Mouse (Mus musculus) heart, adult 2 months (tissue): ENCODE measurements around the gene Nudt21. TPM values are rescaled to one million over a fixed set of nuclear protein-coding genes. Genes with fewer than 3 reads are reported as not detected.
A peak's percentile ranks its signal among the peaks of the same experiment; 100 is the strongest.
"Not testable (repeated sequence)": the region's sequence is repeated elsewhere in the genome, so short reads cannot be mapped to it uniquely, and the experiment has no call there.

Experiments used
- DNase-seq, 2 experiments: peaks; one replicate each; pipeline ENCODE4 v3.0.0; 2021
- H3K27ac ChIP-seq: fragments of 200-600 bp; 2 replicates; pipeline ENCODE4 v1.8.1; 2022
- H3K27me3 ChIP-seq: fragments of 200-500 bp; 2 replicates; pipeline ENCODE4 v1.6.1; 2012; ENCODE audit warnings: mild to moderate bottlenecking, low read length, inconsistent platforms, mixed read lengths; ENCODE audit not compliant: control insufficient read depth, insufficient read depth
- H3K36me3 ChIP-seq: fragments of 200-500 bp; 2 replicates; pipeline ENCODE4 v1.6.1; 2012; ENCODE audit warnings: low read length, inconsistent platforms; ENCODE audit not compliant: control insufficient read depth, insufficient read depth
- H3K4me1 ChIP-seq: fragments of 200-500 bp; 2 replicates; pipeline ENCODE4 v1.6.1; 2011; ENCODE audit warnings: low read length; ENCODE audit not compliant: control insufficient read depth, insufficient read depth
- H3K4me3 ChIP-seq: fragments of 200-600 bp; 2 replicates; pipeline ENCODE4 v1.8.1; 2022
- H3K79me2 ChIP-seq: fragments of 200-500 bp; replicated peaks from 2 replicates; pipeline ENCODE4 v1.6.1; 2012; ENCODE audit warnings: mild to moderate bottlenecking, inconsistent platforms, low read length, moderate library complexity, mixed read lengths; ENCODE audit not compliant: control insufficient read depth, insufficient read depth
- H3K9ac ChIP-seq: fragments of 200-500 bp; 2 replicates; pipeline ENCODE4 v1.6.1; 2012; ENCODE audit warnings: low read depth, mild to moderate bottlenecking, control low read depth, inconsistent platforms, low read length, mixed read lengths
- CTCF ChIP-seq: fragments of 200-600 bp; IDR thresholded peaks from 2 replicates; pipeline ENCODE4 v1.8.1; 2022; ENCODE audit warnings: antibody characterized with exemption, mild to moderate bottlenecking, moderate library complexity
- EP300 ChIP-seq: fragments of 200-500 bp; IDR thresholded peaks from 2 replicates; pipeline ENCODE4 v1.6.1; 2011; ENCODE audit warnings: low read depth, low read length, control low read depth; ENCODE audit not compliant: insufficient read depth
- POLR2A ChIP-seq: fragments of 200-500 bp; IDR thresholded peaks from 2 replicates; pipeline ENCODE4 v1.6.1; 2011; ENCODE audit warnings: mild to moderate bottlenecking, low read depth, low read length, control low read depth; ENCODE audit not compliant: insufficient read depth
- WGBS: fragments of 180-500 bp; shearing (Covaris S2); methylation state at CpG from one replicate; pipeline ENCODE4 v1.1.7; 2018; 5-methylcytosine and 5-hydroxymethylcytosine counted together
- intact Hi-C: fragments of 180-260 bp; cut with DNase I; formaldehyde crosslinking; loops from one replicate; pipeline ENCODE4 v1.15.1; 2025
- polyA plus RNA-seq: library from polyadenylated mRNA; depleted of rRNA; stranded (reverse); fragments of >200 nt; gene quantifications from 2 replicates; pipeline ENCODE4 v1.2.3, GENCODE M21; 2012
- total RNA-seq, 2 experiments: library from RNA; stranded (reverse); gene quantifications; 2 replicates each; pipeline ENCODE4 v1.2.3; 2021

Gene Nudt21
- total and polyA plus RNA-seq, 3 experiments, result 12.7 to 23.9 (median 22.4) TPM

- intact Hi-C loops, result loop anchor here (10.0 kb wide), 1 partner anchor 388 kb away; no protein-coding TSS in a partner anchor
- no peak overlapping the region for H3K4me3 ChIP-seq
Observed at GRCm38 (mm10) chr8:94052696-94053095, 15.9 kb upstream of the Nudt21 start.

GRCm38 (mm10) chr8:94047845-94048244, 11.0 kb upstream of the Nudt21 start:
- TF ChIP-seq CTCF (no peak), EP300 (no peak), POLR2A (no peak)
- intact Hi-C loops, result no loop called here

More at GRCm38 (mm10) chr8:94052696-94053095, 15.9 kb upstream of the Nudt21 start:
- WGBS, result 83% methylated on average over 12 of the region's 12 CpGs
- H3K36me3 ChIP-seq, result no peaks in the 10 kb centered on the region; the same call in 1 of the 2 replicates
- no peak for DNase-seq
- TF ChIP-seq EP300, result no peak
- no peak overlapping the region for H3K9ac ChIP-seq
- no peaks in the 10 kb centered on the region for H3K4me1 ChIP-seq
- no peaks in the 10 kb centered on the region for H3K79me2 ChIP-seq
- H3K27me3 ChIP-seq, result no peaks in the 10 kb centered on the region
- H3K27ac ChIP-seq, result no peak overlapping the region

GRCm38 (mm10) chr8:94037806-94038205, 975 bp upstream of the Nudt21 start:
- Histone ChIP-seq H3K27ac (peak overlapping the region; percentile 78), H3K4me1 (peaks cover 4% of the 10 kb centered on the region), H3K36me3 (peaks cover 2% of the 10 kb centered on the region), H3K79me2 (peaks cover 6% of the 10 kb centered on the region), H3K27me3 (no peaks in the 10 kb centered on the region), H3K4me3 (peak overlapping the region; percentile 85), H3K9ac (peak overlapping the region; percentile 49; the same call in 1 of the 2 replicates)
- no peak for DNase-seq
- 8% methylated on average over 15 of the region's 15 CpGs for WGBS
- no peak for TF ChIP-seq EP300
- no peak for TF ChIP-seq POLR2A
- no peak for TF ChIP-seq CTCF
- intact Hi-C loops, result no loop called here

More at GRCm38 (mm10) chr8:94047845-94048244, 11.0 kb upstream of the Nudt21 start:
- Histone ChIP-seq H3K27me3 (no peaks in the 10 kb centered on the region), H3K79me2 (no peaks in the 10 kb centered on the region; the same call in 1 of the 2 replicates), H3K4me1 (no peaks in the 10 kb centered on the region), H3K9ac (no peak overlapping the region), H3K36me3 (no peaks in the 10 kb centered on the region; the same call in 1 of the 2 replicates), H3K27ac (no peak overlapping the region), H3K4me3 (no peak overlapping the region)
- DNase-seq, result no peak
- WGBS, result 69% methylated on average over 2 of the region's 2 CpGs

- H3K79me2 ChIP-seq, H3K4me1 ChIP-seq, H3K27me3 ChIP-seq, H3K36me3 ChIP-seq: not testable (repeated sequence)
- peak in 1 of 2 experiments; percentile 55 for DNase-seq
- Histone ChIP-seq H3K4me3 (peak overlapping the region; percentile 85), H3K27ac (peak overlapping the region; percentile 60), H3K9ac (peak overlapping the region; percentile 56)
- WGBS, result under 1% methylated on average over 26 of the region's 32 CpGs
- intact Hi-C loops, result loop anchor here (1.0 kb wide), 1 partner anchor 24 kb away; the partner anchor contains the start of gene Amfr
Observed at GRCm38 (mm10) chr8:94036541-94036940, 290 bp downstream of the Nudt21 start.

- Histone ChIP-seq H3K79me2 (peaks cover 6% of the 10 kb centered on the region), H3K27ac (no peak overlapping the region), H3K27me3 (no peaks in the 10 kb centered on the region), H3K9ac (no peak overlapping the region), H3K36me3 (peaks cover 2% of the 10 kb centered on the region), H3K4me3 (no peak overlapping the region), H3K4me1 (peaks cover 4% of the 10 kb centered on the region)
- 59% methylated on average over 5 of the region's 5 CpGs for WGBS
- intact Hi-C loops, result no loop called here
- no peak for DNase-seq
- TF ChIP-seq POLR2A, result no peak
- no peak for TF ChIP-seq EP300
- no peak for TF ChIP-seq CTCF
Observed at GRCm38 (mm10) chr8:94035200-94035599, 1.6 kb downstream of the Nudt21 start.

- Histone ChIP-seq H3K9ac (no peak overlapping the region), H3K4me3 (no peak overlapping the region), H3K79me2 (peaks cover 6% of the 10 kb centered on the region), H3K36me3 (peaks cover 2% of the 10 kb centered on the region), H3K4me1 (peaks cover 4% of the 10 kb centered on the region), H3K27ac (no peak overlapping the region), H3K27me3 (no peaks in the 10 kb centered on the region)
- 89% methylated on average over 3 of the region's 3 CpGs for WGBS
- intact Hi-C loops, result no loop called here
- no peak for DNase-seq
- no peak for TF ChIP-seq EP300
- no peak for TF ChIP-seq POLR2A
- TF ChIP-seq CTCF, result no peak
Observed at GRCm38 (mm10) chr8:94033601-94034000, 3.2 kb downstream of the Nudt21 start.
